Mouse (Mus musculus): ENCODE measurements around the gene Pde6b.

Gene Pde6b

GRCm38 (mm10) chr5:108465131-108465891, 77.1 kb downstream of the Pde6b start:
- no peak for DNase-seq

- no peak for DNase-seq
Observed at GRCm38 (mm10) chr5:108466647-108467046, 78.5 kb downstream of the Pde6b start.

GRCm38 (mm10) chr5:108469617-108470016, 81.4 kb downstream of the Pde6b start:
- no peak for DNase-seq

- no peak for DNase-seq
Observed at GRCm38 (mm10) chr5:108473737-108474136, 85.5 kb downstream of the Pde6b start.

GRCm38 (mm10) chr5:108475977-108476376, 87.8 kb downstream of the Pde6b start:
- DNase-seq = no peak
